Mouse (Mus musculus): ENCODE data around the gene Gucd1. TPM values are rescaled to one million over a fixed set of nuclear protein-coding genes. Genes with fewer than 3 reads are reported as not detected.
"Not testable (repeated sequence)": the region's sequence is repeated elsewhere in the genome, so short reads cannot be mapped to it uniquely, and the experiment has no call there.

Gucd1 gene
- total RNA-seq, 2 experiments from 2014 or later: 15.4 to 21.5 TPM

- DNase-seq (ENCODE audit: low spot score in 2 of 2); intact Hi-C loops (cut with DNase I): not testable (repeated sequence)
Measured at GRCm38 (mm10) chr10:75344563-75344962, 173.2 kb downstream of the Gucd1 start.

GRCm38 (mm10) chr10:75341936-75342335 lies 175.8 kb downstream of the Gucd1 start:
- intact Hi-C loops (cut with DNase I): no loop called here
- DNase-seq (ENCODE audit: low spot score in 2 of 2): no peak

- intact Hi-C loops (cut with DNase I): no loop called here
- no peak for DNase-seq (ENCODE audit: low spot score in 2 of 2)
Measured at GRCm38 (mm10) chr10:75339377-75339776, 178.4 kb downstream of the Gucd1 start.

GRCm38 (mm10) chr10:75338852-75339251 lies 178.9 kb downstream of the Gucd1 start:
- no peak for DNase-seq (ENCODE audit: low spot score in 2 of 2)
- intact Hi-C loops (cut with DNase I): no loop called here

GRCm38 (mm10) chr10:75337231-75337630 lies 180.5 kb downstream of the Gucd1 start:
- no peak for DNase-seq (ENCODE audit: low spot score in 2 of 2)
- intact Hi-C loops (cut with DNase I): no loop called here

- no peak for DNase-seq (ENCODE audit: low spot score in 2 of 2)
- intact Hi-C loops (cut with DNase I): no loop called here
Measured at GRCm38 (mm10) chr10:75335075-75335474, 182.7 kb downstream of the Gucd1 start.

GRCm38 (mm10) chr10:75334175-75334574 lies 183.6 kb downstream of the Gucd1 start:
- intact Hi-C loops (cut with DNase I): no loop called here
- DNase-seq (ENCODE audit: low spot score in 2 of 2): no peak

GRCm38 (mm10) chr10:75333176-75333776 lies 184.5 kb downstream of the Gucd1 start:
- intact Hi-C loops (cut with DNase I): no loop called here
- no peak for DNase-seq (ENCODE audit: low spot score in 2 of 2)

GRCm38 (mm10) chr10:75332268-75332667 lies 185.5 kb downstream of the Gucd1 start:
- no peak for DNase-seq (ENCODE audit: low spot score in 2 of 2)
- intact Hi-C loops (cut with DNase I): no loop called here

GRCm38 (mm10) chr10:75328201-75328704 lies 189.5 kb downstream of the Gucd1 start:
- no peak for DNase-seq (ENCODE audit: low spot score in 2 of 2)
- intact Hi-C loops (cut with DNase I): no loop called here

GRCm38 (mm10) chr10:75327081-75327480 lies 190.7 kb downstream of the Gucd1 start:
- DNase-seq (ENCODE audit: low spot score in 2 of 2): no peak
- intact Hi-C loops (cut with DNase I): no loop called here

- intact Hi-C loops (cut with DNase I): no loop called here
- DNase-seq (ENCODE audit: low spot score in 2 of 2): no peak
Measured at GRCm38 (mm10) chr10:75326553-75326952, 191.2 kb downstream of the Gucd1 start.

- intact Hi-C loops (cut with DNase I): no loop called here
- no peak for DNase-seq (ENCODE audit: low spot score in 2 of 2)
Measured at GRCm38 (mm10) chr10:75325821-75326220, 192.0 kb downstream of the Gucd1 start.

- intact Hi-C loops (cut with DNase I): no loop called here
- DNase-seq (ENCODE audit: low spot score in 2 of 2): no peak
Measured at GRCm38 (mm10) chr10:75324391-75324790, 193.4 kb downstream of the Gucd1 start.

GRCm38 (mm10) chr10:75323986-75324385 lies 193.8 kb downstream of the Gucd1 start:
- no peak for DNase-seq (ENCODE audit: low spot score in 2 of 2)
- intact Hi-C loops (cut with DNase I): no loop called here

GRCm38 (mm10) chr10:75322966-75323365 lies 194.8 kb downstream of the Gucd1 start:
- DNase-seq (ENCODE audit: low spot score in 2 of 2): no peak
- intact Hi-C loops (cut with DNase I): no loop called here

- intact Hi-C loops (cut with DNase I): no loop called here
- DNase-seq (ENCODE audit: low spot score in 2 of 2): no peak
Measured at GRCm38 (mm10) chr10:75320321-75320720, 197.5 kb downstream of the Gucd1 start.

- DNase-seq (ENCODE audit: low spot score in 2 of 2): no peak
Measured at GRCm38 (mm10) chr10:75318206-75318605, 199.6 kb downstream of the Gucd1 start.

GRCm38 (mm10) chr10:75316908-75317761 lies 200.6 kb downstream of the Gucd1 start:
- DNase-seq (ENCODE audit: low spot score in 2 of 2): peak in 1 of 2 experiments; percentile 36
- intact Hi-C loops (cut with DNase I): loop anchor here (5.0 kb wide), 2 partner anchors 120 to 170 kb away; no protein-coding TSS in a partner anchor

More at GRCm38 (mm10) chr10:75318206-75318605, 199.6 kb downstream of the Gucd1 start:
- intact Hi-C loops (cut with DNase I): loop anchor here (5.0 kb wide), 2 partner anchors 119 to 169 kb away; no protein-coding TSS in a partner anchor

- intact Hi-C loops (cut with DNase I): loop anchor here (5.0 kb wide), 2 partner anchors 121 to 171 kb away; no protein-coding TSS in a partner anchor
Measured at GRCm38 (mm10) chr10:75316872-75316907, 201.1 kb downstream of the Gucd1 start, which contains the start of gene Adora2a. Gene Adora2a, plus strand, starts transcription at chr10:75316877.

GRCm38 (mm10) chr10:75316472-75316871 lies 201.3 kb downstream of the Gucd1 start:
- intact Hi-C loops (cut with DNase I): loop anchor here (5.0 kb wide), 2 partner anchors 121 to 171 kb away; no protein-coding TSS in a partner anchor
- DNase-seq (ENCODE audit: low spot score in 2 of 2): no peak

More at GRCm38 (mm10) chr10:75316872-75316907, 201.1 kb downstream of the Gucd1 start, which contains the start of gene Adora2a:
- no peak for DNase-seq (ENCODE audit: low spot score in 2 of 2)

Data from left cerebral cortex, postnatal 36 days (tissue).